Mouse (Mus musculus): ENCODE measurements at regions not wholly inside any gene's neighbourhood (a gene's known extent, or its start where the extent isn't known, plus 50 kb on each side); places are given as distances from the start of the nearest gene placed in this dataset.

GRCm38 (mm10) chr4:64635256-64635962 is 488.6 kb upstream of the Pappa start:
- WGBS (ENCODE audit: insufficient replicate concordance): 67% methylated on average over 2 of the region's 2 CpGs
- Histone ChIP-seq H3K9me3 (replicated peaks) (no peaks in the 10 kb centered on the region), H3K27me3 (replicated peaks) (no peaks in the 10 kb centered on the region), H3K4me2 (no peak overlapping the region), H3K4me1 (no peaks in the 10 kb centered on the region), H3K27ac (no peak overlapping the region), H3K36me3 (no peaks in the 10 kb centered on the region), H3K9ac (no peak overlapping the region), H3K4me3 (no peak overlapping the region)
- no peak for ATAC-seq

- Histone ChIP-seq H3K27ac (no peak overlapping the region), H3K9ac (no peak overlapping the region), H3K4me3 (no peak overlapping the region), H3K4me2 (no peak overlapping the region), H3K27me3 (replicated peaks) (no peaks in the 10 kb centered on the region), H3K9me3 (replicated peaks) (no peaks in the 10 kb centered on the region), H3K4me1 (no peaks in the 10 kb centered on the region), H3K36me3 (no peaks in the 10 kb centered on the region)
- no peak for ATAC-seq
- 55% methylated on average over 3 of the region's 3 CpGs for WGBS (ENCODE audit: insufficient replicate concordance)
Observed at GRCm38 (mm10) chr4:64640056-64640455, 483.9 kb upstream of the Pappa start.

GRCm38 (mm10) chr4:64640976-64641375 is 483.0 kb upstream of the Pappa start:
- Histone ChIP-seq H3K9ac (no peak overlapping the region), H3K27me3 (replicated peaks) (no peaks in the 10 kb centered on the region), H3K4me3 (no peak overlapping the region), H3K9me3 (replicated peaks) (no peaks in the 10 kb centered on the region), H3K27ac (no peak overlapping the region), H3K4me1 (no peaks in the 10 kb centered on the region), H3K36me3 (no peaks in the 10 kb centered on the region), H3K4me2 (no peak overlapping the region)
- no peak for ATAC-seq
- 60% methylated on average over 1 of the region's 1 CpGs for WGBS (ENCODE audit: insufficient replicate concordance)

GRCm38 (mm10) chr4:64645141-64645540 is 478.8 kb upstream of the Pappa start:
- 63% methylated on average over 2 of the region's 2 CpGs for WGBS (ENCODE audit: insufficient replicate concordance)
- ATAC-seq: no peak

GRCm38 (mm10) chr4:64654157-64654556 is 469.8 kb upstream of the Pappa start:
- Histone ChIP-seq H3K9me3 (replicated peaks) (no peaks in the 10 kb centered on the region), H3K9ac (no peak overlapping the region), H3K4me1 (no peaks in the 10 kb centered on the region), H3K36me3 (no peaks in the 10 kb centered on the region), H3K4me2 (no peak overlapping the region), H3K27ac (no peak overlapping the region), H3K27me3 (replicated peaks) (no peaks in the 10 kb centered on the region), H3K4me3 (no peak overlapping the region)
- 51% methylated on average over 3 of the region's 3 CpGs for WGBS (ENCODE audit: insufficient replicate concordance)
- no peak for ATAC-seq

More at GRCm38 (mm10) chr4:64645141-64645540, 478.8 kb upstream of the Pappa start:
- Histone ChIP-seq H3K9me3 (replicated peaks) (no peaks in the 10 kb centered on the region), H3K27me3 (replicated peaks) (no peaks in the 10 kb centered on the region), H3K4me1 (no peaks in the 10 kb centered on the region), H3K4me2 (no peak overlapping the region), H3K36me3 (no peaks in the 10 kb centered on the region), H3K9ac (no peak overlapping the region), H3K27ac (no peak overlapping the region), H3K4me3 (no peak overlapping the region)

- no peaks in the 10 kb centered on the region for H3K9me3 ChIP-seq (replicated peaks)
- no peaks in the 10 kb centered on the region for H3K4me1 ChIP-seq
- ATAC-seq: no peak
- H3K36me3 ChIP-seq: no peaks in the 10 kb centered on the region
- H3K9ac ChIP-seq: no peak overlapping the region
- no peak overlapping the region for H3K27ac ChIP-seq
- no peak overlapping the region for H3K4me3 ChIP-seq
- no peaks in the 10 kb centered on the region for H3K27me3 ChIP-seq (replicated peaks)
- no peak overlapping the region for H3K4me2 ChIP-seq
Observed at GRCm38 (mm10) chr4:64655534-64655933, 468.4 kb upstream of the Pappa start.

GRCm38 (mm10) chr4:64663722-64664121 is 460.3 kb upstream of the Pappa start:
- ATAC-seq: no peak
- Histone ChIP-seq H3K4me1 (no peaks in the 10 kb centered on the region), H3K9me3 (replicated peaks) (no peaks in the 10 kb centered on the region), H3K27me3 (replicated peaks) (no peaks in the 10 kb centered on the region), H3K27ac (no peak overlapping the region), H3K36me3 (no peaks in the 10 kb centered on the region), H3K9ac (no peak overlapping the region), H3K4me3 (no peak overlapping the region), H3K4me2 (no peak overlapping the region)
- WGBS (ENCODE audit: insufficient replicate concordance): 71% methylated on average over 2 of the region's 2 CpGs

GRCm38 (mm10) chr4:64667998-64668397 is 456.0 kb upstream of the Pappa start:
- no peak for ATAC-seq
- no peaks in the 10 kb centered on the region for H3K27me3 ChIP-seq (replicated peaks)

GRCm38 (mm10) chr4:64669722-64670121 is 454.3 kb upstream of the Pappa start:
- WGBS (ENCODE audit: insufficient replicate concordance): 51% methylated on average over 2 of the region's 2 CpGs
- H3K9me3 ChIP-seq (replicated peaks): no peaks in the 10 kb centered on the region
- no peaks in the 10 kb centered on the region for H3K27me3 ChIP-seq (replicated peaks)
- H3K4me1 ChIP-seq: no peaks in the 10 kb centered on the region
- H3K9ac ChIP-seq: no peak overlapping the region
- no peaks in the 10 kb centered on the region for H3K36me3 ChIP-seq
- no peak for ATAC-seq
- H3K4me2 ChIP-seq: no peak overlapping the region
- H3K27ac ChIP-seq: no peak overlapping the region
- H3K4me3 ChIP-seq: no peak overlapping the region

More at GRCm38 (mm10) chr4:64667998-64668397, 456.0 kb upstream of the Pappa start:
- Histone ChIP-seq H3K9me3 (replicated peaks) (no peaks in the 10 kb centered on the region), H3K4me3 (no peak overlapping the region), H3K36me3 (no peaks in the 10 kb centered on the region), H3K4me2 (no peak overlapping the region), H3K9ac (no peak overlapping the region), H3K4me1 (no peaks in the 10 kb centered on the region), H3K27ac (no peak overlapping the region)
- 61% methylated on average over 3 of the region's 3 CpGs for WGBS (ENCODE audit: insufficient replicate concordance)

GRCm38 (mm10) chr4:64676438-64676837 is 447.5 kb upstream of the Pappa start:
- H3K9me3 ChIP-seq (replicated peaks): no peaks in the 10 kb centered on the region
- no peaks in the 10 kb centered on the region for H3K36me3 ChIP-seq
- H3K4me1 ChIP-seq: no peaks in the 10 kb centered on the region
- no peak overlapping the region for H3K27ac ChIP-seq
- no peak overlapping the region for H3K9ac ChIP-seq
- H3K4me3 ChIP-seq: no peak overlapping the region
- H3K4me2 ChIP-seq: no peak overlapping the region
- ATAC-seq: no peak
- WGBS (ENCODE audit: insufficient replicate concordance): 51% methylated on average over 6 of the region's 6 CpGs
- H3K27me3 ChIP-seq (replicated peaks): no peaks in the 10 kb centered on the region

- Histone ChIP-seq H3K4me1 (no peaks in the 10 kb centered on the region), H3K4me2 (no peak overlapping the region), H3K9ac (no peak overlapping the region), H3K4me3 (no peak overlapping the region), H3K36me3 (no peaks in the 10 kb centered on the region), H3K9me3 (replicated peaks) (no peaks in the 10 kb centered on the region), H3K27me3 (replicated peaks) (no peaks in the 10 kb centered on the region), H3K27ac (no peak overlapping the region)
- no peak for ATAC-seq
- 59% methylated on average over 5 of the region's 5 CpGs for WGBS (ENCODE audit: insufficient replicate concordance)
Observed at GRCm38 (mm10) chr4:64676881-64677280, 447.1 kb upstream of the Pappa start.

GRCm38 (mm10) chr4:64684654-64685053 is 439.3 kb upstream of the Pappa start:
- Histone ChIP-seq H3K9ac (no peak overlapping the region), H3K27ac (no peak overlapping the region), H3K9me3 (replicated peaks) (no peaks in the 10 kb centered on the region), H3K36me3 (no peaks in the 10 kb centered on the region), H3K4me1 (no peaks in the 10 kb centered on the region), H3K4me3 (no peak overlapping the region), H3K4me2 (no peak overlapping the region), H3K27me3 (replicated peaks) (no peaks in the 10 kb centered on the region)
- 65% methylated on average over 1 of the region's 1 CpGs for WGBS (ENCODE audit: insufficient replicate concordance)
- no peak for ATAC-seq

- H3K4me2 ChIP-seq: no peak overlapping the region
- no peaks in the 10 kb centered on the region for H3K27me3 ChIP-seq (replicated peaks)
- no peak overlapping the region for H3K4me3 ChIP-seq
- ATAC-seq: no peak
- no peaks in the 10 kb centered on the region for H3K9me3 ChIP-seq (replicated peaks)
- H3K4me1 ChIP-seq: no peaks in the 10 kb centered on the region
- 43% methylated on average over 1 of the region's 1 CpGs for WGBS (ENCODE audit: insufficient replicate concordance)
- no peaks in the 10 kb centered on the region for H3K36me3 ChIP-seq
- H3K9ac ChIP-seq: no peak overlapping the region
- H3K27ac ChIP-seq: no peak overlapping the region
Observed at GRCm38 (mm10) chr4:64696134-64696533, 427.8 kb upstream of the Pappa start.

All from liver, embryonic 12.5 days (tissue).